Mouse (Mus musculus): ENCODE data around the gene Tomm22. TPM values are rescaled to one million over a fixed set of nuclear protein-coding genes. Genes with fewer than 3 reads are reported as not detected.

Tomm22 gene
- total RNA-seq, 2 experiments from 2014 or later, result 150 to 159 TPM

Other genes with a start within 250 kb of the Tomm22 start
- gene Csnk1e, start 215.3 kb upstream of the Tomm22 start, total RNA-seq (2021), result 100 to 1,000 TPM in 1 of 2 experiments, 10 to 100 TPM in 1; 99.6 to 108 TPM
- gene Kcnj4, start 165.6 kb upstream of the Tomm22 start, total RNA-seq (2021), result 1 to 10 TPM; 1.3 to 1.7 TPM
- gene Kdelr3, start 154.4 kb upstream of the Tomm22 start, total RNA-seq (2021), result 10 to 100 TPM; 25.4 to 25.6 TPM
- gene Ddx17, start 124.1 kb upstream of the Tomm22 start, total RNA-seq (2021), result 100 to 1,000 TPM; 221 to 226 TPM
- under 1 TPM; 0.31 to 0.86 TPM for gene Dmc1, start 65.8 kb upstream of the Tomm22 start, total RNA-seq (2021)
- 1 to 10 TPM; 1.0 to 1.2 TPM for gene Fam227a, start 11.9 kb upstream of the Tomm22 start, total RNA-seq (2021)
- gene Cby1, start 11.7 kb upstream of the Tomm22 start, total RNA-seq (2021), result 10 to 100 TPM; 30.9 to 35.5 TPM
- 10 to 100 TPM; 29.8 to 32.5 TPM for gene Josd1, start 17.1 kb downstream of the Tomm22 start, total RNA-seq (2021)
- 10 to 100 TPM; 40.2 to 41.9 TPM for gene Gtpbp1, start 20.0 kb downstream of the Tomm22 start, total RNA-seq (2021)
- gene Sun2, start 71.7 kb downstream of the Tomm22 start, total RNA-seq (2021), result 10 to 100 TPM; 54.7 to 62.3 TPM
- 10 to 100 TPM; 22.3 to 25.1 TPM for gene Dnal4, start 107.0 kb downstream of the Tomm22 start, total RNA-seq (2021)
- gene Nptxr, start 133.9 kb downstream of the Tomm22 start, total RNA-seq (2021), result 1 to 10 TPM; 5.8 to 6.0 TPM
- 1 to 10 TPM; 1.3 to 1.5 TPM for gene Npcd, start 163.4 kb downstream of the Tomm22 start, total RNA-seq (2021)
- gene Cbx6, start 163.8 kb downstream of the Tomm22 start, total RNA-seq (2021), result 10 to 100 TPM; 53.1 to 57.5 TPM
- gene Apobec3, start 220.8 kb downstream of the Tomm22 start, total RNA-seq (2021), result 10 to 100 TPM in 1 of 2 experiments, 1 to 10 TPM in 1; 8.7 to 10.1 TPM